ENCODE assay signal across 16 mouse cellular contexts in the genomic region with DNA sequence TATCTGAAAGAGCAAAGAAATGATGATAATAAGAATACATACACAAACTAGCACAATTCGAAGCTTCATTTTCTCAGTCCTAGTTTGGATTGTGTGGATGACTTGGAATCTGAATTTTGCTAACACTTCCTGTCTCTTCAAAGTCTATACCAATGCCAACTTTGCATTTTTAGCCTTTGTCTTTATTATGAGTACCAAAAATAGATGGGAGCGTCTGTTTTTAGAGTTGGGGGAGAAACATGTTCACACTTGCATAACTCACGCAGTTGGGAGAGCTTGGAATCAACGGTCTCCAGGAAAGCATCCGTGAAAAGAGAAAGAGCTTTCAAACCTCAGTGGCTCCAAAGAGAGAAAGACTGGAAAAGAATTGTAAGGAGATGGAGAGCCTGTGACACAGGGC.
"Had no signal": no experiment of that assay in that cellular context is flagged by ENCODE, and none has a peak within 500 bp of the region (broad histone marks: within the 10 kb centered on the region; RNA-seq: fewer than 3 reads in every experiment).

No protein-coding gene starts in this region.

- ATAC-seq: intestine, embryonic 16.5 days had no signal

- H3K4me3 ChIP-seq: kidney, embryonic 15.5 days; liver, embryonic 13.5 days; neural tube, embryonic 12.5 days; neural tube, embryonic 15.5 days had no signal

- H3K36me3 ChIP-seq: kidney, embryonic 15.5 days; liver, embryonic 13.5 days; neural tube, embryonic 12.5 days; neural tube, embryonic 15.5 days had no signal

- H3K4me1 ChIP-seq: kidney, embryonic 15.5 days; liver, embryonic 13.5 days; neural tube, embryonic 12.5 days; neural tube, embryonic 15.5 days had no signal

- H3K4me2 ChIP-seq: kidney, embryonic 15.5 days; liver, embryonic 13.5 days; midbrain, embryonic 11.5 days; neural tube, embryonic 12.5 days; neural tube, embryonic 15.5 days had no signal

- H3K27me3 ChIP-seq: kidney, embryonic 15.5 days; liver, embryonic 13.5 days; neural tube, embryonic 12.5 days; neural tube, embryonic 15.5 days had no signal

- H3K9ac ChIP-seq: kidney, embryonic 15.5 days; liver, embryonic 13.5 days; neural tube, embryonic 12.5 days; neural tube, embryonic 15.5 days had no signal

- DNase-seq: kidney, adult 18-20 months; kidney, postnatal 10 days; kidney, postnatal 36 days; liver, embryonic 13.5 days; lung, adult 2 months; lung, postnatal 14 days; lung, postnatal 4 days; midbrain, embryonic 14.5 days; right cerebral cortex, postnatal 25 days; thymus, postnatal 25 days had no signal

- H3K27ac ChIP-seq: kidney, embryonic 15.5 days; liver, embryonic 13.5 days; neural tube, embryonic 12.5 days; neural tube, embryonic 15.5 days; stomach, postnatal 0 days had no signal

- H3K9me3 ChIP-seq: kidney, embryonic 15.5 days; liver, embryonic 13.5 days; neural tube, embryonic 12.5 days; neural tube, embryonic 15.5 days had no signal
